Mouse (Mus musculus) ovary, postnatal 36 days (tissue): ENCODE measurements around the gene 4933402D24Rik.
A peak's percentile ranks its signal among the peaks of the same experiment; 100 is the strongest.

Experiments used
- DNase-seq: peaks from one replicate; pipeline ENCODE4 v3.0.0; 2022; ENCODE audit warnings: low spot score, mixed read lengths

The 4933402D24Rik gene

GRCm38 (mm10) chr1:63769167-63769566, at the start of gene 4933402D24Rik:
Gene 4933402D24Rik, minus strand, starts transcription at chr1:63769267.
- DNase-seq = no peak

GRCm38 (mm10) chr1:63808584-63808983, 39.5 kb upstream of the 4933402D24Rik start:
- no peak for DNase-seq

DNA sequence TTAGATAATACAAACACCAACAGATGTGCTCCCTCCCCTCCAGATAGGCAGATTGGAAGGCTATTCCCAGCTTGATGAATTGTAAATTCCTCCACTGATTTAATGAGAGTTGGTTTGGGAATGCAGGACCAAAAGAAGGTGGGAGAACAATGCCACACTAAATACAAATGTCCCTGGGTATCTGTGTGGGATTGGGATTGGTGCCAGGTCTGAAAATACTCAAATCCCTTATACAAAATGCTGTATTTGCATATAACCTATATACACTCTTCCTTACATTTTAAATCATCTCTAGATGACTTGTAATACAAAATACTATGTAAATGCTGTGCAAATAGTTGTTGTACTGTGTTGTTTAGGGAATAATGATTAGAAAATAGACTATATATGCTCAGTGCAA, 36.0 kb upstream of the 4933402D24Rik start:
- no peak for DNase-seq

DNA sequence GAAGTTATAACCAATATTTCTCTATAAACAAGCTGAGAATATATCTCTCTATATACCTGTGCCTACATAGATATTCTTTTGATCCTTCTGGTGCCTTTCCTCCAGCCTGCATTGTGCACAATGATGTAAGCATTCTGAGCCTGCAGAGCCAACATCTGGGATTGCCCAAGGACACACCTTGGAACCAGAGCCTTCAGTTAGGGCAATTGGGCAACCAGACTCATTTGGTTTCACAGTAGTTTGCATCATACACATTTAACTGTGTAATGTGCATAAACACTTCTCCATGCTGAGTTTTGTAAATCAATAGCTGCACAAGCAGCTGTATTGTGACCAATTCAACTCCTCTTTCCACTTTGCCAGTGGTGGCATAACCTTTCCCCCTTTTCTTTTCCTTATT, 25.3 kb upstream of the 4933402D24Rik start:
- DNase-seq = no peak

GRCm38 (mm10) chr1:63776902-63777630, 8.0 kb upstream of the 4933402D24Rik start:
- no peak for DNase-seq

GRCm38 (mm10) chr1:63776396-63776795, 7.3 kb upstream of the 4933402D24Rik start:
- no peak for DNase-seq

DNA sequence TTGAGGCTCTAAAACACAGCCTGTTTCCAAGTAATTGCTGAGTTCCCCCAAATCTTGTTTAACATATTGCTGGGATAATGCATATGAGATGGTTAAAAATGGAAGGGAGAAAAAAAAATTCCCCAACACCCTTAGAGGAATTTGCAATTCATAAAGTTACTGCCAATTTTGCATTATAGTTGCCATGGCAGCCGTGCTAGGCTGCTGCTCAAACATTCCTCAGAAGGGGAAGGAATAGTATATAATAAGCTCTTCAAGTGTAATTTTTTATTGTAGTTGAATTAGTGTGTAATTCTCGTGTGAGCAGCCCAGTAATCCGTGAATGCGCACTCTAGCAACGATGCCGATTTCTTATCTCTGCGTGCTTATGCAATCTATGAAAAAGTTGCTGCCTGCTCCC, 1.2 kb upstream of the 4933402D24Rik start:
- no peak for DNase-seq

GRCm38 (mm10) chr1:63768112-63768511, 955 bp downstream of the 4933402D24Rik start:
- no peak for DNase-seq

- DNase-seq = no peak
Measured at GRCm38 (mm10) chr1:63764395-63764794, 4.7 kb downstream of the 4933402D24Rik start.

DNA sequence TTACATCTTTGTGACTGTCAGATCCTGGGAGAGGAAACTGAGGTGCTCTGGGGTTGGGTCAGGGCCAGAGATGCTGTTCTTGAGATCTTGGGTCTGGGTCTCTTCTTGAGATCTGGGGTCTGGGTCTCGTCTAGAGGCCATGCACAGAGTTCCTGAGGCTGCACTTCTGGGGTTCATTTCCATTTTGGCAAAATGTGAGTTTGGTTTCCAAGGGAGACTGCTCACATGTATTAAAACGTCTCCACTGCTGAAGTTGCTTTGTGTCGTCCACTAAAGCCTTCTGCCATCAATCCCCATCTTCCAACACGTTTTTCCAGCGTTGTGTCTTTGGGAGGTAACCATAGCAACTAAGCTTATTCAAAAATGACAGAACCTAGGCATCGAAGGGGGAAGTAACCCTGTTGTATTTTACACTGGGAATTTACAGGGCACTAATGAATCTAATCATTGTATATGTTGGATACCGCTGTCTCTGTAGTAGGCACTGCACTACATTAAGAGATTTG, 5.1 kb downstream of the 4933402D24Rik start:
- DNase-seq = no peak

DNA sequence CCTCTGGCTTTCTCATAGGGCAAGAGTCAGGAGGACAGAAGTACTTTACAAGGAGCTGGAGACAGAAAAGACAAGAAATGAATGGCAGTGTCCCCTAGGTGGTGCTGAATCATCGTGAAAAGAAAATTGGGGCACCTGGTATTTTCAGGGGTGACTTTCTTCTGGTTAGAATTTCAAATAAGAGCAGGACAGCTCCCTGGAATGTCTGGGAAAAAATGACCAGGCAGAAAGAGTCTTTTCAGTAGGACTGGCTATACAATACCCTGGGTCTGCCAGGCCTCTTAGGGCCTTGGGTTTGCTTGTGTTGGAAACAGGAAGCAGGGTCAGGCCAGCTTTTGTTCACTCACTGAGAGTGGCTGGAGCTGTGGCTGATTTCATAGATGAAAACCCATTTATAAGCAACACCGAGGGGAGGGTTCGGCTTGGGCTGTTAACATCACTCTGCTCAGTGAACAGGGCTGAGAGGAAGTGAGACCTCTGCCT, 5.8 kb downstream of the 4933402D24Rik start:
- DNase-seq = no peak

- no peak for DNase-seq
Measured at GRCm38 (mm10) chr1:63756005-63756404, 13.1 kb downstream of the 4933402D24Rik start.

DNA sequence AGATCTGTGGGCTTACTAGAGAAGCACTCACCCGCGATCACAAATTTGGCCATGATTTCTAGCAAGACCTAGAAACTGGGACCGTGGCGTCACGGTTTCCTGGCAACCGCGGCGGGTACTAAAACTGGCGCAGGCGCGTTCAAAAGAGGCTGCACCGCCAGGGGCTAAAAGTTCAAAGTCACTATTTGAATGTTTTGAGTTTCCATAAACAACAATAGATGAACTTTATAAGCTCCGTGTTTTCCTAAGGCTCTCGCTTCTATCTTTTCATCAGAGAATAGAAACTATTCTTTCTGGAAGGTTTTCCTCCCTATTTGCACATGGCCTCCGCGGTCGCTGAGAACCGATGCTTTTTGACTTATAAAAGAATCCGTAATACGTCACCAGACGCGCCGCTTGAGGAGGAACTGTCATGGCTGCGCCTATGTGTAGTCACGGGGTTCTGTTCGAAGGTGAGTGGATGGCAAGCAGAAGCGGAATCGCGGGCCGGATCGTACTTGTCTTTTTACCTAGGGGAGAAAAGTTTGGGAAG, 38.8 kb downstream of the 4933402D24Rik start, which contains the start of the genes Mdh1b and Fastkd2:
Mdh1b (minus strand) TSS at position 79 of the 532 bp plus-strand sequence.
Fastkd2 (plus strand) TSS at position 375 of the 532 bp plus-strand sequence.
- DNase-seq = peak; percentile 80

DNA sequence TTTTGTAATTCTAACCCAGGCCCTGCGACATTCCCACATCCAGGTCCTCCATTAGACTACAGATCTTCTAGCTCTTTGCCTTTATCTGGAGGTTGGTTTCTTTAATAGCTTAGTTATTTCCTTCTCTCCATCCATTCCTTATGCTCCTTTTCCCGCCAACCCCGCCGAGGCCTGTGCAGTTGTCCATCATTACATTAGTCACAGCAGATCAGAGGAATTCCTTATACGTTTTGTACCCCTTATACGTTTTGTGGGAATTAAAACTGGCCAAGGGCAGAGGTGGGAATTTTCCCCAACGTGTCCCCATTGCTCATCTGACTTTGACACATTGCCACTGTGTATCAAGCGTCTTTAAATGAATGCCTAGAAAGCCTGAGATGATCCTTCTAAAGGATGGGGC, 39.3 kb downstream of the 4933402D24Rik start:
- no peak for DNase-seq

GRCm38 (mm10) chr1:63720161-63720560, 48.9 kb downstream of the 4933402D24Rik start:
- DNase-seq = no peak

DNA sequence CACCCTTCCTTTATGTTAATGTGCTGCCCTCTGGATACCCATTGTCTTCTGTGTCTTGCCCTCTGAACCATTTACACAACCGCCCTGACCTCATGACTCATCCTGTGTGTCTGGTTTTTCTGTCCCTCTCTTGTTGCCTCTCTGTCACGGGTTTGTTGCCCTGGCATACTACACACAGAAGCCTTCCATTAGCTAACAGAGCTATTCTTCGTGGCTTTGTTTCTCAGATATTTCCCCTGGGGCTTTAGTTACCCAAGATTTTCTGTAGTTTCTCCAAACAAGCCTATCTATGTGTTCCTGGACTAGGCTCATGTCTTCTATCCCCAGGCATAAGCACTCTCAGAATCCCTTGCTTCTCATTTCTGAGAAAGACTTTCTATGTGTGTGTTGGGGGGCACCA, 60.2 kb downstream of the 4933402D24Rik start:
- no peak for DNase-seq

- no peak for DNase-seq
Measured at GRCm38 (mm10) chr1:63705733-63706132, 63.3 kb downstream of the 4933402D24Rik start.
